Mouse (Mus musculus) kidney, embryonic 16.5 days (tissue): ENCODE measurements around the gene Rab19. TPM values are rescaled to one million over a fixed set of nuclear protein-coding genes. Genes with fewer than 3 reads are reported as not detected.

Experiments
- ATAC-seq: fragments of 200-750 bp; cut with Nextera tagmentation; 2 replicates; pipeline ENCODE4 v1.8.0; 2017; ENCODE audit warnings: moderate TSS enrichment; ENCODE audit not compliant: low FRiP score, low TSS enrichment
- H3K27ac ChIP-seq: fragments of 300-500 bp; sonication (generic); 2 replicates; pipeline ENCODE4 v1.5.1; 2014; ENCODE audit warnings: low read length
- H3K27me3 ChIP-seq: fragments of 300-500 bp; sonication (generic); 2 replicates; pipeline ENCODE4 v1.6.1; 2014; ENCODE audit warnings: low read length, control low read depth, mixed read lengths; ENCODE audit not compliant: insufficient read depth
- H3K36me3 ChIP-seq: fragments of 300-500 bp; sonication (generic); 2 replicates; pipeline ENCODE4 v1.6.1; 2014; ENCODE audit warnings: low read length, control low read depth, mixed read lengths; ENCODE audit not compliant: insufficient read depth
- H3K4me1 ChIP-seq: fragments of 300-500 bp; sonication (generic); 2 replicates; pipeline ENCODE4 v1.6.1; 2014; ENCODE audit warnings: low read length, control low read depth, mixed read lengths; ENCODE audit not compliant: insufficient read depth
- H3K4me2 ChIP-seq: fragments of 300-500 bp; sonication (generic); replicated peaks from 2 replicates; pipeline ENCODE4 v1.6.1; 2014; ENCODE audit warnings: low read depth, low read length
- H3K4me3 ChIP-seq: fragments of 300-500 bp; sonication (generic); 2 replicates; pipeline ENCODE4 v1.5.1; 2014; ENCODE audit warnings: mild to moderate bottlenecking, low read length
- H3K9ac ChIP-seq: fragments of 300-500 bp; sonication (generic); replicated peaks from 2 replicates; pipeline ENCODE4 v1.6.1; 2014; ENCODE audit warnings: low read length
- H3K9me3 ChIP-seq: fragments of 300-500 bp; sonication (generic); 2 replicates; pipeline ENCODE4 v1.6.1; 2016; ENCODE audit warnings: low read length, control low read depth
- WGBS: fragments of 180-500 bp; shearing (Covaris S2); extraction: QIAGEN DNeasy Blood & Tissue Kit; methylation state at CpG from one replicate; pipeline ENCODE4 v1.1.7; 2014; 5-methylcytosine and 5-hydroxymethylcytosine counted together
- polyA plus RNA-seq: library from polyadenylated mRNA; unstranded; fragments of >200 nt; fragmentation: Nextera tagmentation; extraction: Ambion mirVana; gene quantifications from 2 replicates; pipeline ENCODE4 v1.2.1, GENCODE M21; 2015

Gene Rab19
- 2.2 and 2.9 TPM in 2 replicates for polyA plus RNA-seq

- H3K4me2 ChIP-seq: peak within 1 kb of the TSS; percentile 87
- peak within 1 kb of the TSS; percentile 54 for H3K4me3 ChIP-seq
- ATAC-seq: no peak
- peak within 1 kb of the TSS; percentile 43; the same call in 1 of the 2 replicates for H3K27ac ChIP-seq
- no peaks in the 10 kb centered on the region for H3K36me3 ChIP-seq
- no peaks in the 10 kb centered on the region for H3K9me3 ChIP-seq
- H3K9ac ChIP-seq: peak within 1 kb of the TSS; percentile 71
- H3K27me3 ChIP-seq: no peaks in the 10 kb centered on the region
- peaks cover 7% of the 10 kb centered on the region; the same call in 1 of the 2 replicates for H3K4me1 ChIP-seq
- WGBS: 4% methylated on average over 20 of the region's 20 CpGs
These were observed at the start of gene Rab19 for GRCm38 (mm10) chr6:39381125-39381880. Gene Rab19, plus strand, starts transcription at chr6:39381175.

- no peak for ATAC-seq
- H3K27ac ChIP-seq: no peak overlapping the region
- H3K9me3 ChIP-seq: no peaks in the 10 kb centered on the region
- no peaks in the 10 kb centered on the region for H3K27me3 ChIP-seq
- no peaks in the 10 kb centered on the region for H3K4me1 ChIP-seq
- H3K36me3 ChIP-seq: peaks cover 28% of the 10 kb centered on the region
- no peak overlapping the region for H3K4me2 ChIP-seq
- WGBS: 73% methylated on average over 7 of the region's 7 CpGs
- no peak overlapping the region for H3K9ac ChIP-seq
- H3K4me3 ChIP-seq: no peak overlapping the region
These were observed 48.8 kb upstream of the Rab19 start for GRCm38 (mm10) chr6:39331998-39332700.

- 81% methylated on average over 7 of the region's 7 CpGs for WGBS
- Histone ChIP-seq H3K27ac (no peak overlapping the region), H3K9ac (no peak overlapping the region), H3K4me3 (no peak overlapping the region), H3K9me3 (no peaks in the 10 kb centered on the region), H3K36me3 (peaks cover 41% of the 10 kb centered on the region), H3K27me3 (no peaks in the 10 kb centered on the region), H3K4me2 (no peak overlapping the region), H3K4me1 (no peaks in the 10 kb centered on the region)
- no peak for ATAC-seq
These were observed 46.8 kb upstream of the Rab19 start for GRCm38 (mm10) chr6:39334224-39334623.

- peaks cover 41% of the 10 kb centered on the region for H3K36me3 ChIP-seq
- H3K4me1 ChIP-seq: no peaks in the 10 kb centered on the region
- no peak overlapping the region for H3K27ac ChIP-seq
- no peaks in the 10 kb centered on the region for H3K9me3 ChIP-seq
- no peak overlapping the region for H3K9ac ChIP-seq
- no peak for ATAC-seq
- WGBS: 91% methylated on average over 3 of the region's 3 CpGs
- H3K4me2 ChIP-seq: no peak overlapping the region
- H3K4me3 ChIP-seq: no peak overlapping the region
- H3K27me3 ChIP-seq: no peaks in the 10 kb centered on the region
These were observed 46.1 kb upstream of the Rab19 start for GRCm38 (mm10) chr6:39334873-39335272.

DNA sequence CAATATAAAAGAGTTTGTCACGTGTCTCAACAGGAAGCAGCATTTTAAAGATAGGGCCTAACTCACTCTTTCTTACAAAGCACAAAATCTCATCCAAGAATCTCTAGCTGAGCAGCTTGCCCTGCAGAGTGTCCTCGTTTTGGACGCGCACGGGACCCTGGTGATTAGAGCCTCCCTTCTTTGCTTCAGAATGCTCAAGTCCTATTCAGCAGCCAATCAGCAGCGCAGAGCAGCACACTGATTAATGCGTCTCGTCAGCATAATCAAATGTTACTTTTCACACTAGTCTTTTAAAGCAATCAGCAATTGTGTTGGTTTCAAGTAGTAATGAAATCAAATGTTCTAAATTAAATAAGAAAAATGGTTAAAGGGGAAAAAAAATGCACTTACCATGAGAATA lies 42.6 kb upstream of the Rab19 start:
- Histone ChIP-seq H3K4me2 (no peak overlapping the region), H3K27me3 (no peaks in the 10 kb centered on the region), H3K9me3 (no peaks in the 10 kb centered on the region), H3K4me1 (no peaks in the 10 kb centered on the region), H3K9ac (no peak overlapping the region), H3K36me3 (peaks cover 47% of the 10 kb centered on the region), H3K27ac (no peak overlapping the region), H3K4me3 (no peak overlapping the region)
- ATAC-seq: no peak
- WGBS: 91% methylated on average over 8 of the region's 8 CpGs

- peaks cover 38% of the 10 kb centered on the region for H3K36me3 ChIP-seq
- ATAC-seq: no peak
- H3K27me3 ChIP-seq: no peaks in the 10 kb centered on the region
- no peak overlapping the region for H3K4me2 ChIP-seq
- no peak overlapping the region for H3K9ac ChIP-seq
- H3K9me3 ChIP-seq: no peaks in the 10 kb centered on the region
- WGBS: 40% methylated on average over 2 of the region's 2 CpGs
- H3K4me1 ChIP-seq: no peaks in the 10 kb centered on the region
- no peak overlapping the region for H3K27ac ChIP-seq
- no peak overlapping the region for H3K4me3 ChIP-seq
These were observed 39.2 kb upstream of the Rab19 start for GRCm38 (mm10) chr6:39341798-39342197.

DNA sequence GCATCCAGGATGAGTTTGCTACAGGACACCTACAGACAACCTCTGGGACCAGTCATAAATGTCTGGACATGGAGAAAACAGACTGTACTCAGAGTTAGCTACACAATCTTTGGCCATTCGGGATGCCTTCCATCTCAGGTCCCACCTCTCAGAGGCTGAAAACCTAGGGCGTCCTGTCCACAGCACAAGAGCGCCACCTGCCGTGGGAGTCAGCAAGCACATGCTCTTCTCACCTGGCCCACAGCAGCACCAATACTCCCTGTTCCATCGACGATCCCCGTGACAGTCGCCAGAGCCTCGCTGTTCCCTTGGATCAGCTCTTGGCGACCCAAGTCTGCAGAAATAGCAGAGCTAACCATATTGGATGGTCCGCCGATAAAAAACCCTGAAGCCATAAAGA lies 37.0 kb upstream of the Rab19 start:
- Histone ChIP-seq H3K4me1 (peaks cover 9% of the 10 kb centered on the region; the same call in 1 of the 2 replicates), H3K9me3 (no peaks in the 10 kb centered on the region)

DNA sequence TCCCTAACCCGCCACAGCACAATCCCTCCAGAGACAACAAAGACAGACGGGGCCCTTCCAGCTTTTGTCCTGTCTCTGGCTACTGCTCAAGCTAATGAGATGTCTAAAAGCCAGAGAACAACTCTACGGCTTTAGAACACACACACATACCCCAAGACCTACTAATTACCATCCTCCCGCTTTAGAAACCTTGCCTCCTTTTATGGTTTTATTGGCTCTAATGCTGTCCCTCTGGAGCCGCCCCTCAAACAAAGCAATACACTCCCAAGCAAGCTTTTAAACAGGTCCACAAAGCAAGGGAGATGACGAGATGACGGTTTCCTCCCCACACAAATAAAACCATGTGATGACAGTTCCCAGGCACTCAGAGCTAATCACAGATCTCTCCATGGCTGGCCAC lies 35.5 kb upstream of the Rab19 start:
- Histone ChIP-seq H3K4me2 (no peak overlapping the region), H3K9me3 (no peaks in the 10 kb centered on the region), H3K4me1 (peaks cover 9% of the 10 kb centered on the region; the same call in 1 of the 2 replicates), H3K9ac (no peak overlapping the region), H3K27me3 (no peaks in the 10 kb centered on the region), H3K27ac (no peak overlapping the region), H3K36me3 (peaks cover 33% of the 10 kb centered on the region), H3K4me3 (no peak overlapping the region)
- ATAC-seq: no peak
- WGBS: 69% methylated on average over 7 of the region's 7 CpGs

More for the DNA sequence above, 37.0 kb upstream of the Rab19 start:
- peaks cover 25% of the 10 kb centered on the region for H3K36me3 ChIP-seq
- H3K4me3 ChIP-seq: no peak overlapping the region
- no peaks in the 10 kb centered on the region for H3K27me3 ChIP-seq
- ATAC-seq: peak; percentile 74
- no peak overlapping the region for H3K27ac ChIP-seq
- 23% methylated on average over 12 of the region's 12 CpGs for WGBS
- H3K4me2 ChIP-seq: no peak overlapping the region
- no peak overlapping the region for H3K9ac ChIP-seq

DNA sequence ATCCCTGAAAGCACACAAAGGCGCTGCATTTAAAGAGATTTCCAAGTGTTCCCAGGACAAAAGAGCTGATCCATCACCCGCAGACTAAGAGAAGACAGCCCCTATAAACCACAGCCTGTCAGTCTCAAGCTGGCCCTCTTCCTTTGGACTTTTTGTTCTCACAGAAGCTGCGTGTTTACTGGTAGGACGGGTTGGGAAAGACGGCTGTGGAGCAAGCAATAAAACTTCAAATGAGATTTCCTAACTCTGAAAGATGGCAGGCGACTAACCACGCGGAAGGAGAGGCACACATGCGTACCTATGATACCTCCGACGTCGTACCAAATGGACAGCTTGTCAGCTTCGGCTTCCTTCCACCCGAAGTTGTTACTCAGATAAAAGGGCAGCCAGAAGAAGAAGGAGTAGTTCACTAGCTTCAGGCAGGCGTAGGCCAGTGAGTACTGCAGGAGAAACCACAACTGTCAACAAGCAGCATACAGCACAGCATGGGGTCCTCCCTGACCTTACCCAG lies 33.9 kb upstream of the Rab19 start:
- H3K4me1 ChIP-seq: peaks cover 9% of the 10 kb centered on the region; the same call in 1 of the 2 replicates
- H3K4me2 ChIP-seq: no peak overlapping the region
- H3K9ac ChIP-seq: no peak overlapping the region
- no peak overlapping the region for H3K4me3 ChIP-seq
- H3K27me3 ChIP-seq: no peaks in the 10 kb centered on the region
- ATAC-seq: no peak
- 34% methylated on average over 15 of the region's 15 CpGs for WGBS
- peaks cover 43% of the 10 kb centered on the region for H3K36me3 ChIP-seq
- no peak overlapping the region for H3K27ac ChIP-seq
- H3K9me3 ChIP-seq: no peaks in the 10 kb centered on the region
